Mouse (Mus musculus) urinary bladder, adult 18-20 months (tissue): ENCODE measurements at regions not wholly inside any gene's neighbourhood (a gene's known extent, or its start where the extent isn't known, plus 50 kb on each side); places are given as distances from the start of the nearest gene placed in this dataset.
"Not testable (repeated sequence)": the region's sequence is repeated elsewhere in the genome, so short reads cannot be mapped to it uniquely, and the experiment has no call there.

Experiments
- DNase-seq, 2 experiments: peaks; one replicate each; pipeline ENCODE4 v3.0.0; 2022; ENCODE audit warnings: low spot score in 2 of 2, mixed read lengths in 2 of 2

DNA sequence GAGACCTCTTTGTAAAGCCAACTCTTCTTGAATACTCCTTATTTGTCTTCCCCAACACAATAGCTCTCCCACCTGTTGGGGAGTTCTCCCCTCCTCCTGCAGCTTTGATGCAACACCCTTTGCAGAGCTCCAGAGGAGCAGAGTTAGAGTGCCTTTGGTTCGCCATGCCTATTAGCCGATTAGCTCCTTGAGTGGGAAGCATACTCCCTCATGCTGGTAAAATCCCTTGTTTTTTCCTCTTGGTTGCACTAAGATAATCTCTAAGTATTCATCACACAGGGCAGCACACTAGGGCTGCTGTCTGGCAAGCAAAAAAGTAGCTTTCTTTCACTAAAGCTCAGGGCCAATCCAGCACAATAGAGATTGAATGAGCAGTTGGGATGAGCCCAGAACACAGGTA is 350.4 kb downstream of the Fut8 start:
- DNase-seq: no peak

GRCm38 (mm10) chr12:77589416-77589815 is 351.5 kb downstream of the Fut8 start:
- DNase-seq: no peak

GRCm38 (mm10) chr12:77594092-77594491 is 356.2 kb downstream of the Fut8 start:
- no peak for DNase-seq

GRCm38 (mm10) chr12:77594657-77595056 is 356.7 kb downstream of the Fut8 start:
- no peak for DNase-seq

GRCm38 (mm10) chr12:77595821-77596220 is 357.9 kb downstream of the Fut8 start:
- no peak for DNase-seq

DNA sequence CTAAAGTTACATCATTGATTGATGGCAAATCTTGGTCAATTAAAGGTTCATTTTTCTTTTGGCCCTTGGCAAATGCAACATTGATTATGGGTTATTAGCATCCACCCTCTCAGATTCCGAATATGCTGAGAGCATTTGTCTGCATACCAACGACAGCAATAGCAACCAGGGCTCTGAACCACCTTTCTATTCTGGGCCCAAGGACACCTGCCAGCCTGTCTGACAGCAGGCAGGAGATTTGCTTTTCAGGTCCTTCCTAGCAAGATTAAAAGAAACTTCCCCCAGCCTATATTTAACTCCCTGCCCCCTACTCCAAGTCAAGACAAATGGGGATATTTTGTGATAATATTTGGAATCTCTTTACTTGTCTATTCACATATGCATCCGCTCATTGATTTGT is 358.8 kb downstream of the Fut8 start:
- DNase-seq: no peak

- DNase-seq: no peak
Observed at GRCm38 (mm10) chr12:77597627-77598333, 359.9 kb downstream of the Fut8 start.

- no peak for DNase-seq
Observed at GRCm38 (mm10) chr12:77598334-77598715, 360.4 kb downstream of the Fut8 start.

GRCm38 (mm10) chr12:77599391-77599790 is 361.5 kb downstream of the Fut8 start:
- DNase-seq: no peak

GRCm38 (mm10) chr12:77603832-77604501 is 366.0 kb downstream of the Fut8 start:
- no peak for DNase-seq

GRCm38 (mm10) chr12:77617552-77617951 is 379.6 kb downstream of the Fut8 start:
- no peak for DNase-seq

- DNase-seq: no peak
Observed at GRCm38 (mm10) chr12:77622243-77622642, 384.3 kb downstream of the Fut8 start.

DNA sequence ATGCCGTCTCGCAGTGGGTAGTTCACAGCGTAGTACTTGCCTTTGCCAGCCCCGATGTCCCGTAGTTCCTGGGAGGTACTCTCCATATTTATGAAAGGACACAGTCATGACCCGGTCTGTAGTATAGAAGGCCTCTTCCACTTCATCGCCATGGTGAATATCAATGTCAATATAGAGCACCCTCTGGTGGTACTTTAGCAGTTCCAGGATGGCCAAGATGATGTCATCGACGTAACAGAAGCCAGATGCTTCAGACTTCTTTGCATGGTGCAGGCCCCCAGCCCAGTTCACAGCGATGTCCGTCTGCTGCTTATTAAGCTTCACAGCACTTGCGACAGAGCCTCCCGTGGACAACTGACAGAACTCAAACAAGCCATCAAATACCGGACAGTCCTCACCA is 386.4 kb downstream of the Fut8 start:
- DNase-seq: not testable (repeated sequence)

GRCm38 (mm10) chr12:77628358-77628850 is 390.5 kb downstream of the Fut8 start:
- no peak for DNase-seq

DNA sequence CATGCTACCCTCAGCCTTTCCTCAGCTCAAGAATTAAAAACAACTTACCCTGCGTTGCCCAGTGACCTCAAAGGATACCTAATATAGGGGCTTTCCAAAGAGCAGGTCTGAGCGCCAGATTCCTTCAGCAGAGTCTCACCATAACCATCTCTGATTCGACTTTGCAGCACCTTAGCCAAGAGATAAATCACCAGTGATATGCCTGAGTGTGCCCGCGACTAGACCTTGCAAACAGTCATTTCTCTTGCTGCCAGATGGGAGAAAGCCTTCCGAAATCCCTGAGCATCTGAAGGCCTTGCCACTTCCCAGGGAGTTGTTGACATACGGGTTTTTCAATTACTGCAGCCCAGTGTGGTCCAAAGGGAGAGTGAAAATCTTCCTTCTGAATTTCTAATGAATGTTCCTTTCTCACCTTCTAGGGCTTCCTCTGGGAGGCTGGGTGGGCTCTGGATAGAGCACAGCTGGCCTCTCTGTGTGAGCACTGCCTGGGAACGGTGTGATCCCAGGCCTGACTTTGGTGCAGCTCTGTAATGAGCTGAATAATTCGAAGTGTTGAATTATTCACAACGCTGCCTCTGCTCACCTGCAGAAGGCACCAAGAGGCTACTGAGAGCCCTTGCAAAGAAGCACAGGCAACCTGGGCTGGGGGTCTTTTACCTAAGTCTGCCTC is 396.2 kb downstream of the Fut8 start:
- no peak for DNase-seq

GRCm38 (mm10) chr12:77638266-77638665 is 400.3 kb downstream of the Fut8 start:
- no peak for DNase-seq

- DNase-seq: no peak
Observed at GRCm38 (mm10) chr12:77642336-77642735, 404.4 kb downstream of the Fut8 start.

DNA sequence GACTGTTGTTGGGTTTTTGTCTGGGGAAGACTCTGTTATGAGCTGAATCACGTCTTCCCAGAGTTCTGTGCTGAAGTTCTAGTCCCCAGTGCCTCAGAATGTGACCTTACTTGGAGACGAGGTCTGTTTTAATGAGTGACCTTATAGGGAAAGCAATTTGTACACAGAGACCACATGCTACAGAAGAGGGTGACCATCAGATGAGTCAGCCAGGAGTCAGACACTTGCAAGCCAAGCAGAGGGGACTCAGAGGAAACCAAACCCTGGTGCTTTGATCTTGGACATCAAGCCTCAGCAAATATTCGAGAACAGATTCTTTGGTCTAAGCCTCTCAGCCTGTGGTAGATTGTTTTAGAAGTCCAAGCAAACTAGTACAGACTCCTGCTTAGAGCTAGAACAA is 409.9 kb downstream of the Fut8 start:
- no peak for DNase-seq

DNA sequence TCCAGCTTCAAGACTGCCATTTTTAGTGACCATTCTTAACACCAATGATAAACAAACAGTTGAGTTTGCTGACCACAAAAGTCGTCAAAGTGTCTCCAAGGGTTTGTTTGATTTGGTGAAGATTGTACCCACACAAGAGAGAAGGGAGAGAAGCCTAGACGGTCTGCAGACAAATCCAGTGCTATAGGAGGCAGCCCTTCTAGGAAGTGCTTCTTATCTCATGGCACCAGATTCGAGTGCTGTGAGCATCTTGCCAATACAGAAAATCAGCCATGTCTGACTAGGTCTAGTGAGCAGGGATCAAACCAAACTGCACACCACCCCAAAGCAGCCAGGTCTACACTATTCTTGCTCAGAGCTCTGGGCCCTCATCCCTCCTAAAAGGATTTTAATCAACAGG is 416.4 kb downstream of the Fut8 start:
- DNase-seq: no peak

GRCm38 (mm10) chr12:77657060-77657459 is 419.1 kb downstream of the Fut8 start:
- no peak for DNase-seq

DNA sequence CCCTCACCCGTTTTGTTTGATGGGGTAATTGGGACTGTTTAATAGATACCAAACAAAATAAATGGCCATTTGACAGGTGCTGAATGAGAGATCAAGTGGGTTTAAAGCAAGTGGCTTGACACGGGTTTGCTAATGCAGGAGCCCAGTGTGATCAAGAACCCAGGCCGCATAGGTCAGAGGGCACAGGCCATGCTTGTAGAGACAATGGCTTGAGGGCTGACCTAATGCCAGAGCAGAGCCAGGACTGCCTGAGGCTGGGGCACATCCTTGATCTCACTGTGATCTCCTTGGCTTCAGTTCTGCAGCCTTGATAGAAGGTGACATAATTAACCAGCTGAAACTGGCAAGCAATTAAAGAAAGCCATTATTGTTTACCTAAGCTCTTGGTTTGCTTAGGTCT is 420.0 kb downstream of the Fut8 start:
- DNase-seq: no peak

DNA sequence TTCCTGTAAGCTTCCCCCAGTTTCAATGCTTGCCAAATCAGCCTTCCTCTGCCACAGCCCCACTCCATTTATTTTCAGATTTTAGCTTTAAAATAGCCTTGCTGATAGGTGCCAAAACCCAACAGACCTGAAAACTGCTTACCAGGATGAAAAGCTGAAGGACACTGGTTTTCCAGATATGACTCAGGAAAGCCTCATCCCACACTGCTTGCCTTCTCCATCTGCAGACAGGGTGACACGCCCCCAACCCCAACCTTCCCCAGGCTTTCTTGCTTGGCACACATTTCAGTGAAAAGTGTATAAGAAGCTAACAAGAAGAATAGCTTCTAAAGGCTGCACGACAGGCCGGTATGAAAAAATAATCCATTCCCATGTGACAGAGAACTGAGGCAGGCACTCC is 425.3 kb downstream of the Fut8 start:
- DNase-seq: no peak
